Mouse (Mus musculus): ENCODE data around the gene Polh. TPM values are rescaled to one million over a fixed set of nuclear protein-coding genes. Genes with fewer than 3 reads are reported as not detected.

The Polh gene
- polyA plus RNA-seq, 1 experiment from 2014 or later: 14.0 TPM

GRCm38 (mm10) chr17:46165460-46165859 lies 37.0 kb downstream of the Polh start:
- no peak overlapping the region for H3K4me3 ChIP-seq (ENCODE audit: low read depth, low read length)
- H3K9ac ChIP-seq (ENCODE audit: low read length): no peak overlapping the region
- ATAC-seq (replicated peaks; ENCODE audit: low FRiP score): no peak
- H3K27ac ChIP-seq (ENCODE audit: low read depth, low read length): no peak overlapping the region
- H3K27me3 ChIP-seq (ENCODE audit: control insufficient read depth, insufficient read depth, low read length): no peaks in the 10 kb centered on the region
- no peaks in the 10 kb centered on the region for H3K4me1 ChIP-seq (replicated peaks; ENCODE audit: control insufficient read depth, insufficient read depth, low read length)
- DNase-seq (ENCODE audit: low spot score): no peak
- H3K4me2 ChIP-seq (ENCODE audit: low read depth, low read length, severe bottlenecking): no peak overlapping the region
- 85% methylated on average over 12 of the region's 12 CpGs for WGBS
- no peaks in the 10 kb centered on the region for H3K9me3 ChIP-seq (ENCODE audit: control insufficient read depth, low read length)
- H3K36me3 ChIP-seq (ENCODE audit: control insufficient read depth, insufficient read depth, low read length): peaks cover 7% of the 10 kb centered on the region; the same call in 1 of the 2 replicates

GRCm38 (mm10) chr17:46164791-46165190 lies 37.7 kb downstream of the Polh start:
- Histone ChIP-seq H3K27me3 (ENCODE audit: control insufficient read depth, insufficient read depth, low read length) (no peaks in the 10 kb centered on the region), H3K4me1 (replicated peaks; ENCODE audit: control insufficient read depth, insufficient read depth, low read length) (no peaks in the 10 kb centered on the region), H3K36me3 (ENCODE audit: control insufficient read depth, insufficient read depth, low read length) (peaks cover 5% of the 10 kb centered on the region; the same call in 1 of the 2 replicates), H3K9me3 (ENCODE audit: control insufficient read depth, low read length) (no peaks in the 10 kb centered on the region), H3K27ac (ENCODE audit: low read depth, low read length) (no peak overlapping the region), H3K4me3 (ENCODE audit: low read depth, low read length) (no peak overlapping the region), H3K4me2 (ENCODE audit: low read depth, low read length, severe bottlenecking) (no peak overlapping the region), H3K9ac (ENCODE audit: low read length) (no peak overlapping the region)
- no peak for ATAC-seq (replicated peaks; ENCODE audit: low FRiP score)
- no peak for DNase-seq (ENCODE audit: low spot score)
- WGBS: 96% methylated on average over 10 of the region's 10 CpGs

- DNase-seq (ENCODE audit: low spot score): no peak
Observed at GRCm38 (mm10) chr17:46164301-46164700, 38.1 kb downstream of the Polh start.

GRCm38 (mm10) chr17:46162951-46163421 lies 39.5 kb downstream of the Polh start:
- Histone ChIP-seq H3K4me3 (ENCODE audit: low read depth, low read length) (no peak overlapping the region), H3K4me2 (ENCODE audit: low read depth, low read length, severe bottlenecking) (no peak overlapping the region), H3K27me3 (ENCODE audit: control insufficient read depth, insufficient read depth, low read length) (no peaks in the 10 kb centered on the region), H3K9ac (ENCODE audit: low read length) (no peak overlapping the region), H3K27ac (ENCODE audit: low read depth, low read length) (no peak overlapping the region), H3K36me3 (ENCODE audit: control insufficient read depth, insufficient read depth, low read length) (no peaks in the 10 kb centered on the region; the same call in 1 of the 2 replicates), H3K9me3 (ENCODE audit: control insufficient read depth, low read length) (no peaks in the 10 kb centered on the region), H3K4me1 (replicated peaks; ENCODE audit: control insufficient read depth, insufficient read depth, low read length) (no peaks in the 10 kb centered on the region)
- no peak for DNase-seq (ENCODE audit: low spot score)
- 86% methylated on average over 9 of the region's 9 CpGs for WGBS
- no peak for ATAC-seq (replicated peaks; ENCODE audit: low FRiP score)

More at GRCm38 (mm10) chr17:46164301-46164700, 38.1 kb downstream of the Polh start:
- H3K4me2 ChIP-seq (ENCODE audit: low read depth, low read length, severe bottlenecking): no peak overlapping the region
- no peaks in the 10 kb centered on the region for H3K27me3 ChIP-seq (ENCODE audit: control insufficient read depth, insufficient read depth, low read length)
- no peaks in the 10 kb centered on the region for H3K9me3 ChIP-seq (ENCODE audit: control insufficient read depth, low read length)
- ATAC-seq (replicated peaks; ENCODE audit: low FRiP score): no peak
- peaks cover 5% of the 10 kb centered on the region; the same call in 1 of the 2 replicates for H3K36me3 ChIP-seq (ENCODE audit: control insufficient read depth, insufficient read depth, low read length)
- WGBS: 97% methylated on average over 8 of the region's 8 CpGs
- no peak overlapping the region for H3K9ac ChIP-seq (ENCODE audit: low read length)
- no peaks in the 10 kb centered on the region for H3K4me1 ChIP-seq (replicated peaks; ENCODE audit: control insufficient read depth, insufficient read depth, low read length)
- H3K27ac ChIP-seq (ENCODE audit: low read depth, low read length): no peak overlapping the region
- no peak overlapping the region for H3K4me3 ChIP-seq (ENCODE audit: low read depth, low read length)

- no peaks in the 10 kb centered on the region for H3K4me1 ChIP-seq (replicated peaks; ENCODE audit: control insufficient read depth, insufficient read depth, low read length)
- no peak overlapping the region for H3K9ac ChIP-seq (ENCODE audit: low read length)
- ATAC-seq (replicated peaks; ENCODE audit: low FRiP score): no peak
- H3K4me3 ChIP-seq (ENCODE audit: low read depth, low read length): no peak overlapping the region
- no peak overlapping the region for H3K27ac ChIP-seq (ENCODE audit: low read depth, low read length)
- no peaks in the 10 kb centered on the region for H3K27me3 ChIP-seq (ENCODE audit: control insufficient read depth, insufficient read depth, low read length)
- H3K9me3 ChIP-seq (ENCODE audit: control insufficient read depth, low read length): no peaks in the 10 kb centered on the region
- no peak overlapping the region for H3K4me2 ChIP-seq (ENCODE audit: low read depth, low read length, severe bottlenecking)
- no peak for DNase-seq (ENCODE audit: low spot score)
- H3K36me3 ChIP-seq (ENCODE audit: control insufficient read depth, insufficient read depth, low read length): no peaks in the 10 kb centered on the region; the same call in 1 of the 2 replicates
- WGBS: 96% methylated on average over 7 of the region's 7 CpGs
Observed at GRCm38 (mm10) chr17:46162551-46162950, 39.9 kb downstream of the Polh start.

GRCm38 (mm10) chr17:46161710-46162109 lies 40.7 kb downstream of the Polh start:
- peak overlapping the region; percentile 69 for H3K9ac ChIP-seq (ENCODE audit: low read length)
- H3K27me3 ChIP-seq (ENCODE audit: control insufficient read depth, insufficient read depth, low read length): no peaks in the 10 kb centered on the region
- no peaks in the 10 kb centered on the region for H3K4me1 ChIP-seq (replicated peaks; ENCODE audit: control insufficient read depth, insufficient read depth, low read length)
- H3K27ac ChIP-seq (ENCODE audit: low read depth, low read length): no peak overlapping the region
- H3K9me3 ChIP-seq (ENCODE audit: control insufficient read depth, low read length): no peaks in the 10 kb centered on the region
- ATAC-seq (replicated peaks; ENCODE audit: low FRiP score) (no peak), DNase-seq (ENCODE audit: low spot score) (no peak)
- H3K4me3 ChIP-seq (ENCODE audit: low read depth, low read length): peak overlapping the region; percentile 54
- H3K36me3 ChIP-seq (ENCODE audit: control insufficient read depth, insufficient read depth, low read length): no peaks in the 10 kb centered on the region; the same call in 1 of the 2 replicates
- WGBS: 50% methylated on average over 9 of the region's 9 CpGs
- H3K4me2 ChIP-seq (ENCODE audit: low read depth, low read length, severe bottlenecking): peak overlapping the region; percentile 49

- Histone ChIP-seq H3K27me3 (ENCODE audit: control insufficient read depth, insufficient read depth, low read length) (no peaks in the 10 kb centered on the region), H3K27ac (ENCODE audit: low read depth, low read length) (no peak overlapping the region), H3K36me3 (ENCODE audit: control insufficient read depth, insufficient read depth, low read length) (no peaks in the 10 kb centered on the region; the same call in 1 of the 2 replicates), H3K4me2 (ENCODE audit: low read depth, low read length, severe bottlenecking) (peak overlapping the region; percentile 49), H3K9ac (ENCODE audit: low read length) (peak overlapping the region; percentile 69), H3K9me3 (ENCODE audit: control insufficient read depth, low read length) (no peaks in the 10 kb centered on the region), H3K4me1 (replicated peaks; ENCODE audit: control insufficient read depth, insufficient read depth, low read length) (no peaks in the 10 kb centered on the region), H3K4me3 (ENCODE audit: low read depth, low read length) (peak overlapping the region; percentile 54)
- ATAC-seq (replicated peaks; ENCODE audit: low FRiP score) (peak; percentile 37; the same call in 1 of the 2 replicates), DNase-seq (ENCODE audit: low spot score) (no peak)
- WGBS: under 1% methylated on average over 19 of the region's 19 CpGs
Observed at GRCm38 (mm10) chr17:46161179-46161578, 41.3 kb downstream of the Polh start.

- DNase-seq (ENCODE audit: low spot score) (peak; percentile 97), ATAC-seq (replicated peaks; ENCODE audit: low FRiP score) (peak; percentile 95)
- Histone ChIP-seq H3K27me3 (ENCODE audit: control insufficient read depth, insufficient read depth, low read length) (no peaks in the 10 kb centered on the region), H3K4me2 (ENCODE audit: low read depth, low read length, severe bottlenecking) (peak within 1 kb of the TSS; percentile 80), H3K27ac (ENCODE audit: low read depth, low read length) (peak within 1 kb of the TSS; percentile 76), H3K9ac (ENCODE audit: low read length) (peak within 1 kb of the TSS; percentile 69), H3K4me1 (replicated peaks; ENCODE audit: control insufficient read depth, insufficient read depth, low read length) (no peaks in the 10 kb centered on the region), H3K9me3 (ENCODE audit: control insufficient read depth, low read length) (no peaks in the 10 kb centered on the region), H3K4me3 (ENCODE audit: low read depth, low read length) (peak within 1 kb of the TSS; percentile 54), H3K36me3 (ENCODE audit: control insufficient read depth, insufficient read depth, low read length) (no peaks in the 10 kb centered on the region; the same call in 1 of the 2 replicates)
- under 1% methylated on average over 23 of the region's 23 CpGs for WGBS
Observed at GRCm38 (mm10) chr17:46160686-46161085, 41.8 kb downstream of the Polh start, which contains the start of gene Gtpbp2. TSS of gene Gtpbp2 (plus strand) at chr17:46161032.

- DNase-seq (ENCODE audit: low spot score) (peak; percentile 91), ATAC-seq (replicated peaks; ENCODE audit: low FRiP score) (peak; percentile 77)
- Histone ChIP-seq H3K27ac (ENCODE audit: low read depth, low read length) (peak overlapping the region; percentile 76), H3K4me3 (ENCODE audit: low read depth, low read length) (peak overlapping the region; percentile 54), H3K4me1 (replicated peaks; ENCODE audit: control insufficient read depth, insufficient read depth, low read length) (no peaks in the 10 kb centered on the region), H3K36me3 (ENCODE audit: control insufficient read depth, insufficient read depth, low read length) (no peaks in the 10 kb centered on the region), H3K4me2 (ENCODE audit: low read depth, low read length, severe bottlenecking) (peak overlapping the region; percentile 80), H3K9ac (ENCODE audit: low read length) (peak overlapping the region; percentile 59), H3K27me3 (ENCODE audit: control insufficient read depth, insufficient read depth, low read length) (no peaks in the 10 kb centered on the region), H3K9me3 (ENCODE audit: control insufficient read depth, low read length) (no peaks in the 10 kb centered on the region)
- under 1% methylated on average over 16 of the region's 16 CpGs for WGBS
Observed at GRCm38 (mm10) chr17:46160090-46160662, 42.3 kb downstream of the Polh start.
